In genomic region chr13:55464027-55464884, GRCm38 (mm10) we compare ENCODE assay signal across 8 mouse cellular contexts. TPM values are rescaled to one million over a fixed set of nuclear protein-coding genes. Genes with fewer than 3 reads are reported as not detected.
DNase-seq lines count a peak whose midpoint lies in the region; ATAC-seq lines count a peak whose summit lies in the region.

Prr7 (plus strand) TSS chr13:55464267.

- peak within 1 kb of the TSS; percentile 68 for H3K4me3 ChIP-seq in forebrain, embryonic 13.5 days
- H3K4me3 ChIP-seq in limb, embryonic 15.5 days, result peak within 1 kb of the TSS; percentile 70

- intact Hi-C loops in gastrocnemius, postnatal 14 days (cut with DNase I; ENCODE audit: low total_unique reads), result no loop called here

- H3K9me3 ChIP-seq in forebrain, embryonic 13.5 days (replicated peaks), result no peaks in the 10 kb centered on the region
- no peaks in the 10 kb centered on the region for H3K9me3 ChIP-seq in limb, embryonic 15.5 days

- H3K9ac ChIP-seq in forebrain, embryonic 13.5 days, result peak within 1 kb of the TSS; percentile 89
- H3K9ac ChIP-seq in limb, embryonic 15.5 days, result peak within 1 kb of the TSS; percentile 67

- H3K4me2 ChIP-seq in forebrain, embryonic 13.5 days, result peak within 1 kb of the TSS; percentile 75
- H3K4me2 ChIP-seq in limb, embryonic 15.5 days, result peak within 1 kb of the TSS; percentile 95

- H3K27ac ChIP-seq in forebrain, embryonic 13.5 days, result peak within 1 kb of the TSS; percentile 98
- peak within 1 kb of the TSS; percentile 81 for H3K27ac ChIP-seq in limb, embryonic 15.5 days

- under 1% methylated on average over 71 of the region's 84 CpGs for WGBS in forebrain, embryonic 13.5 days
- under 1% methylated on average over 77 of the region's 84 CpGs for WGBS in limb, embryonic 15.5 days

- H3K4me1 ChIP-seq in forebrain, embryonic 13.5 days, result peaks cover 51% of the 10 kb centered on the region
- peaks cover 21% of the 10 kb centered on the region for H3K4me1 ChIP-seq in limb, embryonic 15.5 days

- H3K27me3 ChIP-seq in forebrain, embryonic 13.5 days, result no peaks in the 10 kb centered on the region
- no peaks in the 10 kb centered on the region for H3K27me3 ChIP-seq in limb, embryonic 15.5 days

- ATAC-seq in forebrain, embryonic 13.5 days, result peak; percentile 82
- peak; percentile 69 for ATAC-seq in inflammation-experienced regulatory T-cells, adult 6 months
- ATAC-seq in limb, embryonic 15.5 days (ENCODE audit: insufficient number of reproducible peaks, low FRiP score, low TSS enrichment, low read depth), result peak; percentile 35; the same call in 1 of the 2 replicates

- peaks cover 31% of the 10 kb centered on the region for H3K36me3 ChIP-seq in forebrain, embryonic 13.5 days (ENCODE audit: poor library complexity, severe bottlenecking)
- peaks cover 29% of the 10 kb centered on the region for H3K36me3 ChIP-seq in limb, embryonic 15.5 days

- DNase-seq in gastrocnemius, postnatal 14 days, result peak; percentile 63
- DNase-seq in gastrocnemius, adult 18-20 months (ENCODE audit: low spot score), result no peak
- DNase-seq in adrenal gland, postnatal 36 days, result peak; percentile 53 to 68
- DNase-seq in natural killer cell, adult 2 months (ENCODE audit: low spot score in 2 of 2), result peak; percentile 41 to 50
- DNase-seq in thymus, adult 18-20 months, result peak; percentile 54 to 69

RNA-seq across cellular contexts. Expression of gene Prr7, which starts in this region (rescaled TPM):
- 1 to 10 TPM; 1.0 to 1.6 TPM for total RNA-seq in gastrocnemius, postnatal 14 days (2021)
- under 1 TPM in 1 of 2 experiments, not detected in 1; 0.21 TPM for total RNA-seq in gastrocnemius, adult 18-20 months (2021)
- 1 to 10 TPM; 1.9 to 3.3 TPM for total RNA-seq in adrenal gland, postnatal 36 days (2021)
- 1.6 and 2.2 TPM in 2 replicates for polyA plus RNA-seq in forebrain, embryonic 13.5 days (2015; fragmentation: Nextera tagmentation; extraction: Ambion mirVana)
- under 1 TPM in 1 of 3 experiments, not detected in 2; 0.26 TPM for polyA plus RNA-seq in inflammation-experienced regulatory T-cells, adult 6 months (2017; shearing (Covaris generic))
- polyA plus RNA-seq in limb, embryonic 15.5 days (2015; fragmentation: Nextera tagmentation; extraction: Ambion mirVana), result 0.38 and 1.2 TPM in 2 replicates

Comparison
In these comparisons a context has a peak if more than half of its experiments do, and no peak if none do; other contexts are left out.
1. Peak in ATAC-seq in inflammation-experienced regulatory T-cells, adult 6 months; RNA of the gene not detected or under 1 TPM.